Mouse (Mus musculus) granulocyte monocyte progenitor cell, adult 5-6 weeks (primary cell): ENCODE data around the gene Cul9. TPM values are rescaled to one million over a fixed set of nuclear protein-coding genes. Genes with fewer than 3 reads are reported as not detected.
"Not testable (repeated sequence)": the region's sequence is repeated elsewhere in the genome, so short reads cannot be mapped to it uniquely, and the experiment has no call there.

Experiments
- ATAC-seq: replicated peaks from 2 replicates; pipeline ENCODE4 v1.8.0; 2016; ENCODE audit warnings: mild to moderate bottlenecking, moderate TSS enrichment, inconsistent platforms; ENCODE audit not compliant: poor library complexity, severe bottlenecking
- total RNA-seq, 2 experiments: library from RNA; stranded (forward) in 1 of 2; stranded (reverse) in 1 of 2; fragments of 200-712, 200-1000 nt in 1 of 2; fragments of >200 nt in 1 of 2; fragmentation: Nextera tagmentation in 1 of 2; gene quantifications; 2 replicates each; pipeline ENCODE4 v1.2.3; 2014 to 2017

Gene Cul9
- total RNA-seq, 2 experiments from 2014 or later, result 7.5 to 34.8 TPM

- ATAC-seq, result no peak
These were observed 35.0 kb downstream of the Cul9 start for GRCm38 (mm10) chr17:46511059-46511710.

- no peak for ATAC-seq
These were observed 40.6 kb downstream of the Cul9 start for GRCm38 (mm10) chr17:46505617-46506016.

GRCm38 (mm10) chr17:46503847-46504638, 42.1 kb downstream of the Cul9 start:
- no peak for ATAC-seq

GRCm38 (mm10) chr17:46502775-46503174, 43.4 kb downstream of the Cul9 start:
- ATAC-seq, result no peak

GRCm38 (mm10) chr17:46497956-46498355, 48.2 kb downstream of the Cul9 start:
- ATAC-seq, result no peak

DNA sequence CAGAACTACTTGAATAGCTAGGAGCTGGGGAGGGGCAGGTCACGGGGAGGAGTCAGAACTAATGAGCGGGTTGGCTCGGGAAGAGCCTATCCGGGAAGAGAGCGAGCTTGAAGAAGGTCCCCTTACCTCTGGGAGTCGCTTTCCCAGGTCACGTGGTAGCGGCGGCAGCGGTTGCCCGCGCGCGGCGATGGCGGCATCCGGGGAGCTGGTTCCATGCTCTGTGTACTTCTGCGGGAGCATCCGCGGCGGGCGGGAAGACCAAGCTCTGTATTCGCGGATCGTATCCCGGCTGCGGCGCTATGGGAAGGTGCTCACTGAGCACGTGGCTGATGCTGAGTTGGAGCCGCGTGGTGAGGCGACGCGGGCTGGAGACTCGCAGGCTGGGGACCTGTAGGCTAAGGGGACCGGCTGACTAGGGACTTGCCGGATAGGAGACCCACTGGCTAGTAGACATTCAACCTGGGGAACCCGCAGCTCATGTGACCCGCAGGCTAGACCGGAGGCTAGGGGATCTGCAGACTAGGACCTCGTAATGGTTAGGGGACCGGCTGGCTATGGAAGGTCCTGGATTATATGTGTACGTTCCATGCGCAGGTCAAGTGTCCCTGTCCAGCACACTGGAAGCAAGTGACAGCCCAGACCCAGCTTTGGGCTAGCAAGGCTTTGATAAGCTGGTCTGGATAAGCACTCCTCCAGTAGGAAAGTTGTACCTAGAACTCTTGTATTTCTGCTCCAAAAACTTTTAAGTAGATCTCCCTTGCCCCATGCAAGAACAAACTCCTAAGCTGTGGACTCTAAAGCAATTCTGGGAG, 49.4 kb downstream of the Cul9 start, which contains the start of gene Dnph1:
TSS of gene Dnph1 (plus strand) at position 89 of the 812 bp plus-strand sequence.
- ATAC-seq, result peak; percentile 96

DNA sequence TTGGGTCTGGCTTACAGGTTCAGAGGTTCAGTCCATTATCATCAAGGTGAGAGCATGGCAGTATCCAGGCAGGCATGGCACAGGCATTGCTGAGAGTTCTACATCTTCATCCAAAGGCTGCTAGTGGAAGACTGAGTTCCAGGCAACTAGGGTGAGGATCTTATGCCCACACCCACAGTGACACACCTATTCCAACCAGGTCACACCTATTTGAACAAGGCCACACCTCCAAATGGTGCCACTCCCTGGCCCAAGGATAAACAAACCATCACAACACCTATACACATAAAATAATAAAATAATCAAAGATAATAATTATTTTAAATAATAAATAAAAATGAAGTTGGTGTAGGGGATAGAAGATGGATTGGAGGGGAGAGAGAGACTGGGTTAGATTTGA, 50.1 kb downstream of the Cul9 start:
- not testable (repeated sequence) for ATAC-seq

GRCm38 (mm10) chr17:46495486-46495885, 50.7 kb downstream of the Cul9 start:
- no peak for ATAC-seq

- 0 out of 2 replicates have a peak, but pooled peaks have one; percentile 17 for ATAC-seq
These were observed 58.8 kb downstream of the Cul9 start, which contains the start of gene Ttbk1 for GRCm38 (mm10) chr17:46487431-46487830. TSS of gene Ttbk1 (minus strand) at chr17:46487675.

DNA sequence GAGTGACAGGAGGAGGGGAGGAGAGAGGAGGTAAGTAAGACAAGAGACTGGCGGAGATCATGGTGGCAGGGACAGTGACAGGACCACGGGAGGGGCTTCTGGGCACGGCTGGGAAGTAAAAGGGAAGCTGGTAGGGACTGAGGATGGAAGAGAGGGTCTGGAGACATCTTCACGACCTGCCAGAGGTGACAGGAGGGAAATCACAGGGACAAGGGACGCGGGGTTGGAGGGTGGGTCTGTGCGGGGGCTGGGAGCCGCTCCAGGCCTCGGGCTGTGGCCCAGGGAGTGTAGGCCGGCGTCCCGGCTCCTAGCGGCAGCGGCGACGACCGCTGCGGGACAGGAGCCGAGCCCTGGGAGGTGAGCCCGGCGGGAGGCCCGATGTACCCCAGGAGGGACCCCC, 59.2 kb downstream of the Cul9 start:
- ATAC-seq, result no peak

DNA sequence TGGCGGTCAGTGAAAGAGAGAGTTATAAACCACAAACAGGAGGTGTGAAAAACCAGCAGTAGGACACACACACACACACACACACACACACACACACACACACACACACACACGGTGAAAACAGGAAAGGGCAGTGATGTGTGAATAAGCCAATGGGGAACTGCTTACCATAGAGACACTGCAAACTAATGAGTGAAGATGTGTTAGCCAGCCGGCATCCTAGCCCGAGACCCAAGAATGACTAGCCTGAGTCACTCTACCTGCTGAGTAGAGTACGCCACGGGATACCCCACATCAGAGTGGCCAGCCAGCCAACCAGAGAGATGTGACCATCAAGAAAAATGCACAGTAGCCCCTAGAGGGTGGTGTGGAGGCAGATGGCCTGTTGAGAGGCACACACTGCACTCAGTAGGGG, 61.7 kb downstream of the Cul9 start:
- peak; percentile 49; the same call in 1 of the 2 replicates for ATAC-seq

GRCm38 (mm10) chr17:46484021-46484431, 62.2 kb downstream of the Cul9 start:
- ATAC-seq, result no peak

DNA sequence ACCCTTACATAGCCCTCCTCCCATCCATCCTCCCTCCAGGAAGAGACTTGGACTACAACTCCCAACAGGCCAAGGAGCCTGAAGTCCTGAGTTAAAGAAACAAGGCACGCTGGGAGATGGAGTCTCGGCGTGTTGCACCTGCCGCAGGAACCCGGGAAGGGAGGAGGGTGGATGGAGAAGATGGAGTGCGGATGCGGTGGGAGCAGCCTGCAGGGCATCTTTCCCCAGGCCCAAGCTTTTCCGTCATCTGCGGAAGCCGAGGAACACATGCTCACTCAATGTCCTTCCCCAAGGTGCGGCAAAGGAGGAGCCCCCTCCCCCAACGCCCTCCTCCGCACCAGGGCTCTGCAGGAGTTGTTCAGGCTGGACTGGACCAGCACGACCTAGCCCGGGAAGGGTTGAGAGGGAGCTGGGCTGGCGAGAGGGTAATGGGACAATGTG, 62.6 kb downstream of the Cul9 start:
- no peak for ATAC-seq

- ATAC-seq, result no peak
These were observed 68.9 kb downstream of the Cul9 start for GRCm38 (mm10) chr17:46477286-46477685.

DNA sequence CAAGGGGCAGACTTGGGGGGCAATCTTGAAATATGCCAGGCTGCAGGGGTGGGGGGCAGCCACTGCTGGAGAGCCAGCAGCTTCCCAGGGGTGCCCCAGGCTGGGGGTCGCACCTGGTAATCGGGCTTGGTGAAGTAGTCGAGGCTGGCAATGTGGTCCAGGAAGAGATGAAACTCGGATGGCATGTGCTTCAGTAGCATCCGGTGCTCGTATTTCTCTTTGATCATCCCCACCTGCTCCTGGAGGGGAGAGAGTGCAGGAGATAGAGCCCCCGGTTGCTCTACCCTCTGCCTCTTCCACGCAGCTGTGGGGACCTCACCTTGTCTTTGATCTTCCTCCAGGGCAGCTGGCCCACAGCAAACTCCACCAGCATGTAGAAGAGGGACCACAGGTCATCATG, 69.6 kb downstream of the Cul9 start:
- no peak for ATAC-seq

- no peak for ATAC-seq
These were observed 78.4 kb downstream of the Cul9 start for GRCm38 (mm10) chr17:46467830-46468229.

GRCm38 (mm10) chr17:46462226-46462625, 84.0 kb downstream of the Cul9 start:
- ATAC-seq, result no peak

- no peak for ATAC-seq
These were observed 84.8 kb downstream of the Cul9 start for GRCm38 (mm10) chr17:46461347-46461746.

GRCm38 (mm10) chr17:46460673-46461072, 85.5 kb downstream of the Cul9 start:
- ATAC-seq, result peak; percentile 18; the same call in 1 of the 2 replicates

DNA sequence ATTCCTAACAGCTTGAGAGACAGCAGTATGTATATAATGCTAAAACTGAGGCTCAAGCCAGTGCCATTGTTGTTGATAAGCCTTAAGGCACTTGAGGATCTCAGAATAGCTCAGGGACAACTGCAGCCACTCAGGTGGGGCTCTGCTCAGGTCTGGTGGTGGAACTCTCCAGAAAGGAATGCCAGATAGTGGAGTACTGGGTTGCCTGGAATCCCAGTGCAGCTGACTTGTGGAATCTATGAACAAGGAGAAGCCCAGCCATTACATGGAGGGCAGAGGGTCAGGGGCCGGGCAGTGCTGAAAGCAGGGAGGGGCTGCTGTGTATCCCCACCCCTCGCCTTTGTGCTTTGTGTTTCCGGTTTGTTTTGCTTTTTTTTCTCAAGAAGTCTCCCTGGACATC, 87.7 kb downstream of the Cul9 start:
- no peak for ATAC-seq

DNA sequence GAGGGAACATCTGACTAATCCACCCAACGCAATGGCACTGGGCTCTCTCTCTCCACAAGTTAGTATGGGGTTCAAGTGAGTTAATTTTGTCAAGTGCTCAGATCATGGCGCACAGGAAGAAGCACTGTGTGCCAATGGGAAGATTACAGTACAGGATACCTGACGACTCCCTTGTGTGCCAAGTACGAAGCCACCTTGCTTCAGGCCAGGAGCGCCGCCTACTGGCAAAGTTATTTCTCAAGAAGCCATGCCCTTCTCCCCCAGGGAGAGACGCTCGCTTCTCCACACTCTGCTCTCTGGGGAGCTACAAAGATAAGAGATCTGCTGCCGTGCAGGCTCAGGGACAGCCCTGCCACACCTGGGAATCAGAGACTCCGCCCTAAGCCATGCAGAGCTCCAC, 88.4 kb downstream of the Cul9 start:
- peak; percentile 42; the same call in 1 of the 2 replicates for ATAC-seq
